Mouse (Mus musculus): ENCODE measurements at regions not wholly inside any gene's neighbourhood (a gene's known extent, or its start where the extent isn't known, plus 50 kb on each side); places are given as distances from the start of the nearest gene placed in this dataset.

- no peak for TF ChIP-seq CTCF (IDR thresholded peaks at IDR 0.05)
- no peak for TF ChIP-seq POLR2A (IDR thresholded peaks at IDR 0.05; ENCODE audit: insufficient read depth, low read depth, low read length)
- no peak for TF ChIP-seq EP300 (IDR thresholded peaks at IDR 0.05; ENCODE audit: insufficient read depth, low read depth, low read length)
These were observed 127.3 kb upstream of the Id2 start for GRCm38 (mm10) chr12:25224201-25224600.
